Mouse (Mus musculus) heart, embryonic 11.5 days (tissue): ENCODE results near the gene Zfp318. TPM values are rescaled to one million over a fixed set of nuclear protein-coding genes. Genes with fewer than 3 reads are reported as not detected.

Source experiments
- ATAC-seq: fragments of 200-750 bp; cut with Nextera tagmentation; replicated peaks from 2 replicates; pipeline ENCODE4 v1.8.0; 2017; ENCODE audit warnings: moderate library complexity; ENCODE audit not compliant: insufficient number of reproducible peaks, low FRiP score, low TSS enrichment
- H3K27ac ChIP-seq: fragments of 300-500 bp; sonication (generic); 2 replicates; pipeline ENCODE4 v1.5.1; 2014; ENCODE audit warnings: mild to moderate bottlenecking, low read depth, low read length
- H3K27me3 ChIP-seq: fragments of 300-500 bp; sonication (generic); 2 replicates; pipeline ENCODE4 v1.6.1; 2014; ENCODE audit warnings: mild to moderate bottlenecking, low read length, mixed read lengths; ENCODE audit not compliant: control insufficient read depth, insufficient read depth
- H3K36me3 ChIP-seq: fragments of 300-500 bp; sonication (generic); 2 replicates; pipeline ENCODE4 v1.6.1; 2014; ENCODE audit warnings: mild to moderate bottlenecking, low read length, moderate library complexity, mixed read lengths; ENCODE audit not compliant: control insufficient read depth, insufficient read depth
- H3K4me1 ChIP-seq: fragments of 300-500 bp; sonication (generic); 2 replicates; pipeline ENCODE4 v1.6.1; 2014; ENCODE audit warnings: low read length; ENCODE audit not compliant: control insufficient read depth, insufficient read depth
- H3K4me2 ChIP-seq: fragments of 300-500 bp; sonication (generic); 2 replicates; pipeline ENCODE4 v1.6.1; 2014; ENCODE audit warnings: mild to moderate bottlenecking, moderate library complexity
- H3K4me3 ChIP-seq: fragments of 300-500 bp; sonication (generic); 2 replicates; pipeline ENCODE4 v1.5.1; 2014; ENCODE audit warnings: low read depth, low read length
- H3K9ac ChIP-seq: fragments of 300-500 bp; sonication (generic); 2 replicates; pipeline ENCODE4 v1.6.1; 2014; ENCODE audit warnings: mild to moderate bottlenecking, low read depth, low read length, moderate library complexity
- H3K9me3 ChIP-seq: fragments of 300-500 bp; sonication (generic); replicated peaks from 2 replicates; pipeline ENCODE4 v1.6.1; 2016; ENCODE audit warnings: low read length; ENCODE audit not compliant: control insufficient read depth
- WGBS: fragments of 180-500 bp; shearing (Covaris S2); extraction: QIAGEN DNeasy Blood & Tissue Kit; methylation state at CpG from one replicate; pipeline ENCODE4 v1.1.7; 2014; ENCODE audit not compliant: insufficient replicate concordance; 5-methylcytosine and 5-hydroxymethylcytosine counted together
- polyA plus RNA-seq: library from polyadenylated mRNA; unstranded; fragments of >200 nt; fragmentation: Nextera tagmentation; extraction: Ambion mirVana; gene quantifications from 2 replicates; pipeline ENCODE4 v1.2.1, GENCODE M21; 2014

The Zfp318 gene
- polyA plus RNA-seq, 1 experiment from 2014 or later = 8.2 TPM

GRCm38 (mm10) chr17:46455110-46455691 is 71.7 kb downstream of the Zfp318 start:
- 0 out of 2 replicates have a peak, but pooled peaks have one; percentile 19 for ATAC-seq
- H3K4me1 ChIP-seq = peaks cover 34% of the 10 kb centered on the region
- no peaks in the 10 kb centered on the region for H3K9me3 ChIP-seq
- H3K9ac ChIP-seq = peak overlapping the region; percentile 39; the same call in 1 of the 2 replicates
- H3K27ac ChIP-seq = no peak overlapping the region
- H3K36me3 ChIP-seq = no peaks in the 10 kb centered on the region
- H3K4me2 ChIP-seq = peak overlapping the region; percentile 81
- under 1% methylated on average over 33 of the region's 33 CpGs for WGBS
- H3K27me3 ChIP-seq = peaks cover 66% of the 10 kb centered on the region
- peak overlapping the region; percentile 42 for H3K4me3 ChIP-seq

- WGBS = 14% methylated on average over 10 of the region's 10 CpGs
- Histone ChIP-seq H3K4me3 (no peak overlapping the region), H3K9me3 (no peaks in the 10 kb centered on the region), H3K4me2 (no peak overlapping the region; the same call in 1 of the 2 replicates), H3K9ac (no peak overlapping the region), H3K36me3 (no peaks in the 10 kb centered on the region), H3K27me3 (peaks cover 74% of the 10 kb centered on the region), H3K27ac (peak overlapping the region; percentile 46; the same call in 1 of the 2 replicates), H3K4me1 (peaks cover 44% of the 10 kb centered on the region)
- ATAC-seq = no peak
Observed at GRCm38 (mm10) chr17:46457791-46458190, 74.3 kb downstream of the Zfp318 start.

GRCm38 (mm10) chr17:46458439-46458838 is 74.9 kb downstream of the Zfp318 start:
- peaks cover 39% of the 10 kb centered on the region for H3K4me1 ChIP-seq
- ATAC-seq = 0 out of 2 replicates have a peak, but pooled peaks have one; percentile 13
- H3K36me3 ChIP-seq = no peaks in the 10 kb centered on the region
- no peak overlapping the region for H3K9ac ChIP-seq
- no peak overlapping the region for H3K4me3 ChIP-seq
- H3K27ac ChIP-seq = peak overlapping the region; percentile 46
- peaks cover 72% of the 10 kb centered on the region for H3K27me3 ChIP-seq
- WGBS = 17% methylated on average over 3 of the region's 3 CpGs
- no peaks in the 10 kb centered on the region for H3K9me3 ChIP-seq
- peak overlapping the region; percentile 31 for H3K4me2 ChIP-seq

GRCm38 (mm10) chr17:46460673-46461072 is 77.1 kb downstream of the Zfp318 start:
- Histone ChIP-seq H3K4me2 (peak overlapping the region; percentile 83), H3K4me1 (peaks cover 25% of the 10 kb centered on the region), H3K36me3 (no peaks in the 10 kb centered on the region), H3K27ac (no peak overlapping the region), H3K9ac (peak overlapping the region; percentile 71), H3K9me3 (no peaks in the 10 kb centered on the region), H3K27me3 (peaks cover 56% of the 10 kb centered on the region), H3K4me3 (peak overlapping the region; percentile 41)
- WGBS = 3% methylated on average over 32 of the region's 32 CpGs
- no peak for ATAC-seq

GRCm38 (mm10) chr17:46461347-46461746 is 77.8 kb downstream of the Zfp318 start:
- H3K4me2 ChIP-seq = peak overlapping the region; percentile 83
- WGBS = 14% methylated on average over 8 of the region's 8 CpGs
- H3K9me3 ChIP-seq = no peaks in the 10 kb centered on the region
- H3K4me3 ChIP-seq = peak overlapping the region; percentile 41
- no peak for ATAC-seq
- H3K27ac ChIP-seq = no peak overlapping the region
- peaks cover 49% of the 10 kb centered on the region for H3K27me3 ChIP-seq
- H3K4me1 ChIP-seq = peaks cover 20% of the 10 kb centered on the region
- no peaks in the 10 kb centered on the region for H3K36me3 ChIP-seq
- peak overlapping the region; percentile 71; the same call in 1 of the 2 replicates for H3K9ac ChIP-seq

GRCm38 (mm10) chr17:46462226-46462625 is 78.7 kb downstream of the Zfp318 start:
- ATAC-seq = no peak
- Histone ChIP-seq H3K27me3 (peaks cover 44% of the 10 kb centered on the region), H3K4me1 (peaks cover 20% of the 10 kb centered on the region), H3K27ac (no peak overlapping the region), H3K4me2 (no peak overlapping the region), H3K9me3 (no peaks in the 10 kb centered on the region), H3K4me3 (no peak overlapping the region), H3K9ac (no peak overlapping the region), H3K36me3 (no peaks in the 10 kb centered on the region)
- WGBS = 45% methylated on average over 5 of the region's 5 CpGs

GRCm38 (mm10) chr17:46467830-46468229 is 84.3 kb downstream of the Zfp318 start:
- H3K27me3 ChIP-seq = peaks cover 9% of the 10 kb centered on the region; the same call in 1 of the 2 replicates
- ATAC-seq = no peak
- H3K27ac ChIP-seq = no peak overlapping the region
- no peaks in the 10 kb centered on the region for H3K4me1 ChIP-seq
- no peaks in the 10 kb centered on the region for H3K9me3 ChIP-seq
- H3K4me3 ChIP-seq = no peak overlapping the region
- no peak overlapping the region for H3K4me2 ChIP-seq
- no peaks in the 10 kb centered on the region for H3K36me3 ChIP-seq
- WGBS = 70% methylated on average over 9 of the region's 9 CpGs
- no peak overlapping the region for H3K9ac ChIP-seq
